Mouse (Mus musculus) limb, embryonic 14.5 days (tissue): ENCODE data around the gene Sphk1. TPM values are rescaled to one million over a fixed set of nuclear protein-coding genes. Genes with fewer than 3 reads are reported as not detected.

Experiments used
- ATAC-seq: fragments of 200-750 bp; cut with Nextera tagmentation; 2 replicates; pipeline ENCODE4 v1.8.0; 2017; ENCODE audit warnings: low read depth, moderate number of reproducible peaks, moderate TSS enrichment; ENCODE audit not compliant: low FRiP score
- DNase-seq: peaks from one replicate; pipeline ENCODE4 v3.0.0-alpha.2; 2015; ENCODE audit warnings: low spot score
- H3K27ac ChIP-seq: fragments of 300-500 bp; sonication (generic); replicated peaks from 2 replicates; pipeline ENCODE4 v1.5.1; 2014; ENCODE audit warnings: low read depth, mild to moderate bottlenecking, low read length, moderate library complexity, mixed read lengths
- H3K27me3 ChIP-seq: fragments of 300-500 bp; sonication (generic); 2 replicates; pipeline ENCODE4 v1.6.1; 2014; ENCODE audit warnings: low read length, mixed read lengths; ENCODE audit not compliant: control insufficient read depth, insufficient read depth
- H3K36me3 ChIP-seq: fragments of 300-500 bp; sonication (generic); 2 replicates; pipeline ENCODE4 v1.6.1; 2014; ENCODE audit warnings: mild to moderate bottlenecking, low read length, moderate library complexity, mixed read lengths; ENCODE audit not compliant: control insufficient read depth, insufficient read depth
- H3K4me1 ChIP-seq: fragments of 300-500 bp; sonication (generic); 2 replicates; pipeline ENCODE4 v1.6.1; 2014; ENCODE audit warnings: antibody characterized with exemption, low read length, mixed read lengths; ENCODE audit not compliant: control insufficient read depth, insufficient read depth
- H3K4me2 ChIP-seq: fragments of 300-500 bp; sonication (generic); replicated peaks from 2 replicates; pipeline ENCODE4 v1.6.1; 2014; ENCODE audit warnings: low read depth, mild to moderate bottlenecking, low read length, moderate library complexity; ENCODE audit not compliant: severe bottlenecking
- H3K4me3 ChIP-seq: fragments of 300-500 bp; sonication (generic); replicated peaks from 2 replicates; pipeline ENCODE4 v1.5.1; 2014; ENCODE audit warnings: low read length
- H3K9ac ChIP-seq: fragments of 300-500 bp; sonication (generic); 2 replicates; pipeline ENCODE4 v1.6.1; 2014; ENCODE audit warnings: mild to moderate bottlenecking, low read depth, low read length, moderate library complexity; ENCODE audit not compliant: severe bottlenecking
- H3K9me3 ChIP-seq: fragments of 300-500 bp; sonication (generic); 2 replicates; pipeline ENCODE4 v1.6.1; 2016; ENCODE audit warnings: low read length; ENCODE audit not compliant: control insufficient read depth
- POLR2A ChIP-seq: fragments of 200-500 bp; IDR thresholded peaks from 2 replicates; pipeline ENCODE4 v1.8.0; 2012; ENCODE audit warnings: inconsistent platforms, mild to moderate bottlenecking, moderate library complexity, borderline replicate concordance; ENCODE audit not compliant: insufficient read depth, insufficient read length; ENCODE audit errors: extremely low read depth
- whole genome bisulfite sequencing: fragments of 180-500 bp; shearing (Covaris S2); extraction: QIAGEN DNeasy Blood & Tissue Kit; methylation state at CpG from one replicate; pipeline ENCODE4 v1.1.7; 2014; 5-methylcytosine and 5-hydroxymethylcytosine counted together
- polyA plus RNA-seq, 2 experiments: library from polyadenylated mRNA; depleted of rRNA in 1 of 2; stranded (reverse) in 1 of 2; unstranded in 1 of 2; fragments of >200 nt; fragmentation: Nextera tagmentation in 1 of 2; extraction: Ambion mirVana in 1 of 2; gene quantifications; 2 replicates each; pipeline versions ENCODE4 v1.2.1 to v1.2.3; 2012 to 2014

The Sphk1 gene
- polyA plus RNA-seq, 2 experiments, result 3.4 to 3.8 TPM

GRCm38 (mm10) chr11:116523699-116524189, 7.0 kb upstream of the Sphk1 start:
- Histone ChIP-seq H3K4me1 (peaks cover 14% of the 10 kb centered on the region), H3K27ac (peak overlapping the region; percentile 67), H3K9me3 (no peaks in the 10 kb centered on the region), H3K4me2 (no peak overlapping the region), H3K4me3 (no peak overlapping the region), H3K36me3 (no peaks in the 10 kb centered on the region), H3K9ac (no peak overlapping the region), H3K27me3 (no peaks in the 10 kb centered on the region)
- 37% methylated on average over 5 of the region's 5 CpGs for WGBS
- TF ChIP-seq POLR2A, result no peak
- DNase-seq (peak; percentile 76), ATAC-seq (peak; percentile 65)

- TF ChIP-seq POLR2A, result no peak
- Histone ChIP-seq H3K4me1 (peaks cover 29% of the 10 kb centered on the region), H3K36me3 (no peaks in the 10 kb centered on the region), H3K4me2 (no peak overlapping the region), H3K4me3 (no peak overlapping the region), H3K9ac (no peak overlapping the region), H3K27me3 (peaks cover 41% of the 10 kb centered on the region), H3K9me3 (no peaks in the 10 kb centered on the region), H3K27ac (no peak overlapping the region)
- no peak for ATAC-seq
- DNase-seq, result no peak
- WGBS, result 74% methylated on average over 8 of the region's 8 CpGs
These were observed 1.9 kb upstream of the Sphk1 start for GRCm38 (mm10) chr11:116528636-116529320.

GRCm38 (mm10) chr11:116531371-116532191, 856 bp downstream of the Sphk1 start:
- H3K9ac ChIP-seq, result peak overlapping the region; percentile 62
- H3K36me3 ChIP-seq, result no peaks in the 10 kb centered on the region
- no peak for ATAC-seq
- peak overlapping the region; percentile 99 for H3K4me2 ChIP-seq
- WGBS, result 2% methylated on average over 48 of the region's 48 CpGs
- peaks cover 45% of the 10 kb centered on the region for H3K27me3 ChIP-seq
- no peak for TF ChIP-seq POLR2A
- H3K27ac ChIP-seq, result no peak overlapping the region
- DNase-seq, result no peak
- H3K4me3 ChIP-seq, result peak overlapping the region; percentile 58
- no peaks in the 10 kb centered on the region for H3K9me3 ChIP-seq
- H3K4me1 ChIP-seq, result peaks cover 30% of the 10 kb centered on the region

GRCm38 (mm10) chr11:116532262-116532809, 1.6 kb downstream of the Sphk1 start:
- Histone ChIP-seq H3K27ac (no peak overlapping the region), H3K4me2 (peak overlapping the region; percentile 99), H3K4me3 (peak overlapping the region; percentile 58), H3K27me3 (peaks cover 45% of the 10 kb centered on the region), H3K36me3 (peaks cover 5% of the 10 kb centered on the region; the same call in 1 of the 2 replicates), H3K9ac (peak overlapping the region; percentile 62), H3K4me1 (peaks cover 30% of the 10 kb centered on the region), H3K9me3 (no peaks in the 10 kb centered on the region)
- ATAC-seq (no peak), DNase-seq (no peak)
- WGBS, result 1% methylated on average over 30 of the region's 30 CpGs
- TF ChIP-seq POLR2A, result no peak

- no peak overlapping the region for H3K27ac ChIP-seq
- no peak for TF ChIP-seq POLR2A
- ATAC-seq (peak; percentile 62), DNase-seq (peak; percentile 62)
- peaks cover 45% of the 10 kb centered on the region for H3K27me3 ChIP-seq
- peak overlapping the region; percentile 58 for H3K4me3 ChIP-seq
- H3K4me2 ChIP-seq, result peak overlapping the region; percentile 99
- under 1% methylated on average over 48 of the region's 50 CpGs for WGBS
- peaks cover 5% of the 10 kb centered on the region; the same call in 1 of the 2 replicates for H3K36me3 ChIP-seq
- no peaks in the 10 kb centered on the region for H3K9me3 ChIP-seq
- peaks cover 30% of the 10 kb centered on the region for H3K4me1 ChIP-seq
- peak overlapping the region; percentile 62 for H3K9ac ChIP-seq
These were observed 2.1 kb downstream of the Sphk1 start for GRCm38 (mm10) chr11:116532810-116533338.
